Mouse (Mus musculus): ENCODE measurements around the gene Matn4. TPM values are rescaled to one million over a fixed set of nuclear protein-coding genes. Genes with fewer than 3 reads are reported as not detected.

Gene Matn4
- 1 to 10 TPM; 1.2 to 1.5 TPM for total RNA-seq (2021)
- long read RNA-seq, experiment 1, partial matches to known transcripts: 0 of 1 reads
- long read RNA-seq, experiment 1, other reads (novel, unspliced or antisense): 0 of 1 reads
- long read RNA-seq, experiment 2, partial matches to known transcripts: 0 of 1 reads
- long read RNA-seq, experiment 2, other reads (novel, unspliced or antisense): 0 of 1 reads

GRCm38 (mm10) chr2:164405060-164405459 lies at the start of gene Matn4:
Matn4 (minus strand) TSS chr2:164405160.
- no peak for DNase-seq
- intact Hi-C loops (cut with DNase I): loop anchor here (10.0 kb wide), 1 partner anchor 270 kb away; no protein-coding TSS in a partner anchor

DNA sequence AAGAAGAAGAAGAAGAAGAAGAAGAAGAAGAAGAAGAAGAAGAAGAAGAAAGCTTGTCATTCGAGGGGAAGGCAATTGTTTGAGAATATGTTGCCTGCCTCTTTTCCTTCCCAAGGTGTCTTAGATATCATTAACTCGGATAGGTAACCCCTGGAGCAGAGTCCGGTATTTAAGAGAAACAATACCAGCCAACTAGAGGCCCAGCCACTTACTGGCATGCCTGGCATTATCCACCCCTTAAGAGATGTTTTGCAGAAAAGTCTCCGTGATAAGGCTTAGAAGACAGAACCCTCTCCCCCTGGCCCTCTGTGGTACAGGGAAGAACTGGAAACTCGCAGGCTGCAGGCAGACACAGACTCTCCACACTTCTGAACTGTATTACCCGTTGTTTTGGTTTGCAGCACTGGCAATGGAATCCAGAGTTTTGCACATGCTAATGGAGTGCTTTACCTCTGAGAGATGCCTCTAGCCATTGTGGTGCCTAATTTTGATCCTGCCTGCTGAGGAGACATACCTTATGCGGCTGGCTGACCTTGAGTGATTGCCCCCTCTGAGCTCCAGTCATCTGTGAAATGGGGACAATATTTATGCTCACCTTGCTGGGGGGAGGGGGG lies 49.0 kb upstream of the Matn4 start:
- no peak for DNase-seq
- intact Hi-C loops (cut with DNase I): no loop called here

DNA sequence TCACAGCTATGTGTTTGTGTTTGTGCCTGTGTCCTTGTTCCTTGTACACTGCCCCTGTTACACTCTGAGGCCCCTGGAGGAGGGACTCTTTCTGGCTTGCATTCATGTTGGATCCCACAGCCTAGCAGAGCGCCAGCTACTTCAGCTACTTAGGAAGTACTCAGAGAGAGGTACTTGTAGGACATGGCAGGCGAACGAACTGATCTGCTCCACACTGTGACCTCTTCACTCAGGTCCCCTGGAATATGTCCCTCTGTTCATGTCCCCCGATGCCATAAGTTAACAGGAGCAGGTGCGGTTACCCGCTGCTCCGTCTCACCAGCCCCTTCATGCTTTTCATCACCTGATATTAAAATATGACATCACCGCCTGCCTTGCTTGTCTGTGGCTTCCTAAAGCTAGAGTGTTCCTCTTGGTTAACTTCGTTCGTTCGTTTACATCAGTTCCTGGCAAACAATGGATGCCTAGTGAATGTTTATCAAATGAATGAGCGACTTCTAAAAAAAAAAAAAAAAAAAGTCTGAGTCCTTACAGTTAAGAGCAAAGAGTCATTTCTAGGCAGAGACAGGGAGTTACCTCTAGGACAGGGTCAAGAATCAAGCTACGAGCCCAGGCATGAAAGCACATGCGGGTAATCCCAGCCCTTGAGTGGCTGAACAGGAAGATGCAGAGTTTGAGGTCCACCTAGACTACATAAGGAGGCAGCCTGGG lies 48.2 kb upstream of the Matn4 start:
- peak in 1 of 2 experiments; percentile 45 for DNase-seq
- intact Hi-C loops (cut with DNase I): no loop called here

GRCm38 (mm10) chr2:164452000-164452676 lies 47.2 kb upstream of the Matn4 start:
- intact Hi-C loops (cut with DNase I): no loop called here
- peak; percentile 63 to 74 for DNase-seq

DNA sequence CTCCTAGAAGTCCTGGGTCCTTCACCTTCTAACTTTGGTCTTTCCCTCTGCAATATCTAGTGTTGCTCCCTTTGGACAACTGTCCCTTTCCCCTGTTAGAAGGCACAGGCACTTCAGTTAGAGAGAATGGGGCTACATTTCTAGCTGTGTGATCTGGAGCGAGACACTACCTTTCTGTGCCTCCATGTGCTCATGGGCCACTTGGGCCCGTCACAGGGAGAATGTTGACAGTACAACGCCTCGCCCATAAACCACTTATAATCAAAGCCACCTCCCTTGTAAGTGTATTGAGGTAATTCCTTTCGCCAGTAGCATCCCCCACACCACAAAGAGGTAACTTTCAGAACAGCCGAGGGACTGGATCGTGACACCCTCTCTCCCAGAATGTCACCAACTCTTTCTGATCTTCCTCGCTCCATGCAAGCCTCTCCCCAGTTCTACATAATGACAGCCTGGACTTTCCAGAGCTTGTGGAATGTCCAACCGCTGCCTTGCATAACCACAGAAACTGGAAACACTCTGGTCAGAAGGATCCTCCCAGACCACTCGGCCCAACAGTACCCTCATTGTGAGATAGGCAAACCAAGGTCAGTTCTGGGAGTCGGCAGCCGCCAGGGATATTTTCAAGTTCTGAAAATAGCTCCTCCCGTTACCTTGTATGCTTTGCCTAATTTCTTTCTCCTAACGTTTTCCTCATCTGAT lies 44.5 kb upstream of the Matn4 start:
- no peak for DNase-seq
- intact Hi-C loops (cut with DNase I): no loop called here

- intact Hi-C loops (cut with DNase I): no loop called here
Observed at GRCm38 (mm10) chr2:164448921-164449320, 44.0 kb upstream of the Matn4 start.

DNA sequence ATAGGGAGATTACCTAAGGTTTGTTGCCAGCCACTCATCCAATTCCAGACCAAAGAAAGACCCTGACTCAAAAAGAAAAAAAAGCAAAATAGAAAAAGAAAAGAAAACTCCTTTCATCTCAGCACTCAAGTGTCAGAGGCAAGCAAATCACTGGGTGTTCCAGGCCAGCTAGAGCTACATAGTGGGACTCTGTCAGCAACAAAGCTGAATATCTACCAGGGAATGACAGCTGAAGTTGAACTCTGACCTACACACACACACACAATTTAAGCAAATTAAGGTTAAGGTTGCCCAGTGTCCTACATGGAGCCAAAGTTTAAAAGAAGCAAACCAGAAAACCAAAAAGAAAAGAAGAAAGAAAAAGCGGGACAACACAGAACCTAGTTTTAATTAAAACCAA lies 43.2 kb upstream of the Matn4 start:
- intact Hi-C loops (cut with DNase I): no loop called here
- no peak for DNase-seq

More at GRCm38 (mm10) chr2:164448921-164449320, 44.0 kb upstream of the Matn4 start:
- DNase-seq: no peak

DNA sequence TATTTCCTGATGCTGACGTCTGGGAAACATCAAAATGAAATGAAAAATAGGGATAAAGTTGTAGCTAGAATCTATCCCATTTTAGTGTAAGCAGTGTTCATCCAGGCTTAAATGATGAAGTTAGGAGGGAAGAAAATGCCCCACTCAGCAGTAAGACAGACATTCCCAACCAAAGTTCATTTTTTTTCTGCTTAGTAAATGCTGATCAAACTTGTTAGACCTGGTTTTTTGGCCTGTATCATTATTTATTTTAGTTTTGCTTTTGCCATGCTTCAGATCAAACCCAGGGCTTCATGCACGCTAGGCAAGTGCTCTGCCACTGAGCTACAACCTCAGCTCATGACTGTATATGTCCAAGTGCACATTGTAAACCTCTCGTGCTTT lies 41.1 kb upstream of the Matn4 start:
- no peak for DNase-seq
- intact Hi-C loops (cut with DNase I): no loop called here

DNA sequence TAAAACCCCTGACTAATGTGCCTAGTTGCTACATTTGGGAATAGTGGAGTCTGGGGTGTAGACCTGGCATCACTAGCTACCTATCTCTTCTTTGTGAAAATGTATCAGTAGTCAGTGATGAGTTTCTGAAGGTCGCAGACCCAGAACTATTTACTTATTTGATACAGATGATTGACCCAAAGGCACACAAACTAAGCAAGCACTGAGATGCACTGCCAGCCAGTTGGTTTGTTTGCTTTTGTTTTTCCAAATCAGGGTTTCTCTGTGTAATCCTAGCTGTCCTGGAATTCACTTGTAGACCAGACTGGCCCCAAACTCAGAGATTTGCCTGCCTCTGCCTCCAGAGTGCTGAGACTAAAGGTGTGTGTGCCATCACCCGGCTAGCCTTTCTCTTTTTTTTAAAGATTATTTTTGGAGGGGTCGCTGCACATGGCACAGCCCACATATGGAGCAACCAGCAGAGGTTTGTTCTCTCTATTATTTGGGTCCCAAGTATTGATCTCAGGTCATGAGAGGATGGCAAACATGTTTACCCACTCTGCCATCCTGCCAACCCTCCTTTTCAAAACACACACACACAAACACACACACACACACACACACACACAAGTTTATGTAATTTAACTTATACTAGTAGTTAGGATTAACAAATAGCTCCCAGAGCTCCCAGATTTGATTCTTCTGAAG lies 40.6 kb upstream of the Matn4 start:
- intact Hi-C loops (cut with DNase I): no loop called here
- DNase-seq: no peak

DNA sequence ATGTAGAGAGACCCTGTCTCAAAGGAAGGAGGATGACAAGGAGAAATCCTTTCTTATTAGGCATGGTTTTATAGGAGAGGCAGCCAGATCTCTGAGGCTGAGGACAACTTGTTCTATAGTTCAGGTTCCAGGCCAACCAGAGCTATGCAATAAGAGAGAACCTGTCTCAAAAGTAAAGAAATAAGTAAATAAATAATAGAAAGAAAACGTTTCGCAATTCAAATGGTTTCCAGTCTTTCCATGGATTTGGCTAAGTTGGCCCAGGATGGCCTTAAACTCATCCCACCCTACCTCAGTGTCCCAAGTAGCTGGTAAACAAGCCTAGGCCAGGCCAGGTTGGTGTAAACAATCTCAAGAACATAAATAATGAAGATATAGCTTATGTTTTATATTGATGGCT lies 39.7 kb upstream of the Matn4 start:
- DNase-seq: no peak
- intact Hi-C loops (cut with DNase I): no loop called here

DNA sequence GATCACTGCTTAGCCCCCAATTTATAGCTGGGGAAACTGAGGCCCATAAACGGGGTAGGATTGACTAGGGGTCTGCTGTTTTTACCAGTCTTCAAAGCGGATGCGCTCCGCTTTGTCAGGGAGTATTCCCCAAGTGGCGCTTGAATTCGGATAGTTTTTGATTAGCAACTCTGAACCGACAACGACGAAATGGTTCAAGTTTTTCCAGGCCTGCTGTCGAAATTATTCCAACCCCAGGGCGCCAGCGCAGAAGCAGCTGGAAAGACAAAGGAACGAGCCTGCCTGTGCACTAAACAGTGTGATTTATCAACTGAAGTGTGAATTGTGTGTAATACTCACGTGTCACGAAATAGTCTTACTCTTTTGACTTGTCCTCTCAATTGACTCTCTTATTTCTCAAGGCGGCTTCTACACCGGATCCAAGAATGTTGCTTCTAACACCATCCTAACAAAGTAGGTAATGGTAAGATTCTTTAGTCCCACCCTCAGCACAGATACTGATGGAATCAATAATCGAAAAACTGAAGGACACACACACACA lies 38.6 kb upstream of the Matn4 start, which contains the start of gene Sdc4:
Sdc4 (minus strand) TSS at position 428 of the 541 bp plus-strand sequence.
- DNase-seq: peak; percentile 16 to 31
- intact Hi-C loops (cut with DNase I): no loop called here

- DNase-seq: peak; percentile 86 to 88
- intact Hi-C loops (cut with DNase I): no loop called here
Observed at GRCm38 (mm10) chr2:164443051-164443437, 38.1 kb upstream of the Matn4 start.

GRCm38 (mm10) chr2:164442315-164443050 lies 37.5 kb upstream of the Matn4 start:
- DNase-seq: peak; percentile 54 to 60
- intact Hi-C loops (cut with DNase I): no loop called here

DNA sequence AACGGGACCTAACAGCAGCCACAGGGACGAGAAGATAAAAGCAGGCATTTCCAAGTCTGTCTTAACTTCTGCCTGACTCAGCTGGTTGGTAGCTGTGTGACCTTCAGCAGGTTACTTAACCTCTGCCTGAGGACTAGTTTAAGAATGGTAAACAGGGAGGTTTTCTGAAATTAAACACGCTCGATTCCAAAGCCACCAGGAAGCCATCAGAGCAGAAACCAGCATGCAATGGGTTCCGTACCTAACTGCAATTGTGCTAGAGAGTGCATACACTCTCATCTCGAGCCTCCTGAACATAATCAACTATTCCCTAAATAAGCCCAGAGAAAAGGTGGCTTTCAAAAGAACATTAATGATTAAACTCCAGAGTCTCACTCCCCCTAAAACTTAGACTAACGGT lies 36.8 kb upstream of the Matn4 start:
- intact Hi-C loops (cut with DNase I): no loop called here

DNA sequence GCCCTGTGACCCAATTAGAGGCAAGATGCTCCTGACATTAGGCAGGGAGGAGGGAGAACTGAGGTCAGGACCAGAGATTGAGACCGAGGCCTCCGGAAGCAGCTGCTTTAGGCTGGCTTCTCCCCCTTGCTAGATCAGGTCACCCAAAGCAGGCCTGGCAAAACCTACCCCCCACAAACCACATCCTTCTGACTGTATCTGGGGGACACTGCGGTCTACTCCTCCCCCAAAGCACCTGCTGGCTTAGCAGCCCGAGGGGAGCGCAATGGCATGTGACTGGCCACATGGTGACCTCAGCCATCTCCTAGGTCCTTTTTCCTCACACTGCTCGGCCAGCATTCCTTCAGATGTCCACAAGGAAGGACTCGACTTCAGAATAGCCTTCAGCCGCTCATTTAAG lies 36.2 kb upstream of the Matn4 start:
- DNase-seq: no peak

More for the DNA sequence above, 36.8 kb upstream of the Matn4 start:
- no peak for DNase-seq

DNA sequence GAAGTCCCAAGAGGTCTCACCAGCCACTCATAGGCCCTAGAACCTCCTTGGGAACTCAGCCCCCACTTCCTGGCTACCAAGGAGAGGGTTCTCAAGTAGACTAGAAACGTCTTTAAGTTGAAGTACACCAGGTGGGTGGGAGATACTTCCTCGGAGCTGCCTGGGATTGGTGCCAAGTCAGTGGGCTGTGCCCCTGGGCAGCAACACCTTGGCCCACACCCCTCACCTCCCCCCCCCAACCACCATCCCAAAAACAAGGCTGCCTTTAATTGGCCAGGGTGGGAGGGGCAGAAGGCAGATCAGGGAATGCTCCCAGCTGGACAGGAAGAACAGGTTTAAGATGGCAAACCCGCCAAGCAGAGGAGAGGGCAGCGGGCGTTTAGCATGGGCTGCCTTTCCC lies 35.4 kb upstream of the Matn4 start:
- no peak for DNase-seq
- intact Hi-C loops (cut with DNase I): no loop called here

More for the DNA sequence above, 36.2 kb upstream of the Matn4 start:
- intact Hi-C loops (cut with DNase I): no loop called here

DNA sequence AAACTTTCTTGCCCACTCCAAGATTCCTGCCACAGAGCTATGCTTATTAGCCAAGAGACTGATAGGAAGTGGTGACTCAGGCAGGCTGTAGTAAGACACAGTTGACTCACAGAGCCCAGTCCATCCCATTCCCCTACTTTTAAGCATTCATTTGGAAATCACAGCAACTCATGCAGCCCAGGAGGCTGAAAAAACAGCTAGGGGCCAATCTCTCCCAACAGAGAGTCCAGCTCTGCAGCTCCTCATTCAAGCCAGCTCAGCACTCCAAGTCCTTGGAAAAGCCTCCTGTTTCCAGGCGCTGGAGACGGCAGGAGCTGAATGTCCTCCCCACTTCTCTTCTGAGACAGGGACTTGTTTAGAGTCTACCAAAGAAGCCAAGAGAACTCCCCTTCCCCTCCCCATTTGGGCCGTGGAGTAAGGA lies 34.1 kb upstream of the Matn4 start:
- peak in 1 of 2 experiments; percentile 30 for DNase-seq
- intact Hi-C loops (cut with DNase I): no loop called here

DNA sequence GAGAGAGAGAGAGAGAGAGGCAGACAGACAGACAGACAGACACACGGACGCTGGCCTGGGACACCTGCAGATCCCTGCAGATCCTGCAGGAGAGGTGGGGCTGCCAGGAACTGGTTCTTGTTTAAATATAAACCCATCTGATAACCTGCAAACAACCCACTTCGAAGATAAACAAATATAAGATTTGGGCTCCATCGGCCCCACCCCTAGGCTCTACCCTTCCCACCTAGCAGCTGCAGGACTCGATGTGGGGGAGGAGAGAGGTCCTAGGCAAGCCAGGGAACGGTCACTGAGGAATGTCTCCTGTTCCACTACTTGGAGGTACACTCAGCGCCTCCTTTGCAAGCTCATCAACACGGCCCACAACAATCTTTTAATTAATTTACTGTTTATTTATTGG lies 33.3 kb upstream of the Matn4 start:
- intact Hi-C loops (cut with DNase I): no loop called here
- DNase-seq: no peak

GRCm38 (mm10) chr2:164437710-164438109 lies 32.8 kb upstream of the Matn4 start:
- DNase-seq: no peak
- intact Hi-C loops (cut with DNase I): no loop called here
